Mouse (Mus musculus) intestine, postnatal 0 days (tissue): ENCODE results near the gene Zfp174. TPM values are rescaled to one million over a fixed set of nuclear protein-coding genes. Genes with fewer than 3 reads are reported as not detected.
"Not testable (repeated sequence)": the region's sequence is repeated elsewhere in the genome, so short reads cannot be mapped to it uniquely, and the experiment has no call there.

ENCODE experiments used
- ATAC-seq: fragments of 200-750 bp; cut with Nextera tagmentation; 2 replicates; pipeline ENCODE4 v1.8.0; 2017; ENCODE audit warnings: mild to moderate bottlenecking, moderate TSS enrichment, moderate library complexity
- H3K27ac ChIP-seq: fragments of 300-500 bp; sonication (generic); 2 replicates; pipeline ENCODE4 v1.5.1; 2014; ENCODE audit warnings: mild to moderate bottlenecking, low read depth, low read length, moderate library complexity
- H3K27me3 ChIP-seq: fragments of 300-500 bp; sonication (generic); replicated peaks from 2 replicates; pipeline ENCODE4 v1.6.1; 2014; ENCODE audit warnings: low read length, mixed read lengths; ENCODE audit not compliant: control insufficient read depth, insufficient read depth
- H3K36me3 ChIP-seq: fragments of 300-500 bp; sonication (generic); 2 replicates; pipeline ENCODE4 v1.6.1; 2014; ENCODE audit warnings: mild to moderate bottlenecking, moderate library complexity; ENCODE audit not compliant: control insufficient read depth, insufficient read depth
- H3K4me1 ChIP-seq: fragments of 300-500 bp; sonication (generic); replicated peaks from 2 replicates; pipeline ENCODE4 v1.6.1; 2014; ENCODE audit warnings: antibody characterized with exemption, low read length, mixed read lengths; ENCODE audit not compliant: control insufficient read depth, insufficient read depth
- H3K4me2 ChIP-seq: fragments of 300-500 bp; sonication (generic); replicated peaks from 2 replicates; pipeline ENCODE4 v1.6.1; 2014; ENCODE audit warnings: low read depth, mild to moderate bottlenecking, moderate library complexity
- H3K4me3 ChIP-seq: fragments of 300-500 bp; sonication (generic); 2 replicates; pipeline ENCODE4 v1.5.1; 2014; ENCODE audit warnings: low read depth, low read length
- H3K9ac ChIP-seq: fragments of 300-500 bp; sonication (generic); 2 replicates; pipeline ENCODE4 v1.6.1; 2014; ENCODE audit warnings: mild to moderate bottlenecking, low read depth, low read length
- H3K9me3 ChIP-seq: fragments of 300-500 bp; sonication (generic); 2 replicates; pipeline ENCODE4 v1.6.1; 2016; ENCODE audit warnings: mixed run types; ENCODE audit not compliant: control insufficient read depth
- CTCF ChIP-seq: sonication (generic); IDR thresholded peaks from 2 replicates; pipeline ENCODE4 v1.5.1; 2016; ENCODE audit warnings: low read depth, mild to moderate bottlenecking, control low read depth, antibody characterized with exemption, moderate library complexity
- WGBS: fragments of 180-500 bp; shearing (Covaris S2); extraction: QIAGEN DNeasy Blood & Tissue Kit; methylation state at CpG from one replicate; pipeline ENCODE4 v1.1.7; 2014; 5-methylcytosine and 5-hydroxymethylcytosine counted together
- polyA plus RNA-seq: library from polyadenylated mRNA; unstranded; fragments of >200 nt; fragmentation: Nextera tagmentation; extraction: Ambion mirVana; gene quantifications from 2 replicates; pipeline ENCODE4 v1.2.1, GENCODE M21; 2015

Zfp174 gene
- polyA plus RNA-seq, 1 experiment from 2014 or later: 0.44 TPM

DNA sequence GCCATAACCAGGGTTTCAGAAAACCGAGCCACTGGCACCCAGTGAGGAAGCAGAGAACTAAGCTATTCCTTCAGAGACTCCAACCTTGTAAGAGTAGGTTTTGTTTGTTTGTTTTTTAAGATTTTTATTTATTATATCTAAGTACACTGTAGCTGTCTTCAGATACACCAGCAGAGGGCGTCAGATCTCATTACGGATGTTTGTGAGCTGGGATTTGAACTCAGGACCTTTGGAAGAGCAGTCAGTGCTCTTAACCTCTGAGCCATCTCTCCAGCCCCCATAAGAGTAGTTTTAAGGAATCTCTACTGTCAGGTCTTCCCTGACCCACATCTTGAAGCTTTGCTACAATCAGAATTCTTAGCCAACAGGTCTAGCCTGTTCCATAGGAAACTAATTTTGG, 1.3 kb downstream of the Zfp174 start:
- no peaks in the 10 kb centered on the region for H3K9me3 ChIP-seq
- H3K4me1 ChIP-seq: no peaks in the 10 kb centered on the region
- H3K36me3 ChIP-seq: no peaks in the 10 kb centered on the region
- no peak for ATAC-seq
- 81% methylated on average over 3 of the region's 3 CpGs for WGBS
- H3K27ac ChIP-seq: no peak overlapping the region
- H3K4me2 ChIP-seq: no peak overlapping the region
- no peaks in the 10 kb centered on the region for H3K27me3 ChIP-seq
- H3K9ac ChIP-seq: no peak overlapping the region
- no peak overlapping the region for H3K4me3 ChIP-seq
- peak; percentile 37 for TF ChIP-seq CTCF

- ATAC-seq, H3K9ac ChIP-seq, H3K27me3 ChIP-seq, H3K4me1 ChIP-seq, H3K4me2 ChIP-seq, H3K4me3 ChIP-seq, H3K36me3 ChIP-seq, H3K9me3 ChIP-seq, H3K27ac ChIP-seq: not testable (repeated sequence)
- WGBS: 76% methylated on average over 13 of the region's 13 CpGs
Observed at GRCm38 (mm10) chr16:3851301-3851700, 4.2 kb downstream of the Zfp174 start.

GRCm38 (mm10) chr16:3852586-3852985, 5.5 kb downstream of the Zfp174 start:
- H3K36me3 ChIP-seq: no peaks in the 10 kb centered on the region
- ATAC-seq: no peak

DNA sequence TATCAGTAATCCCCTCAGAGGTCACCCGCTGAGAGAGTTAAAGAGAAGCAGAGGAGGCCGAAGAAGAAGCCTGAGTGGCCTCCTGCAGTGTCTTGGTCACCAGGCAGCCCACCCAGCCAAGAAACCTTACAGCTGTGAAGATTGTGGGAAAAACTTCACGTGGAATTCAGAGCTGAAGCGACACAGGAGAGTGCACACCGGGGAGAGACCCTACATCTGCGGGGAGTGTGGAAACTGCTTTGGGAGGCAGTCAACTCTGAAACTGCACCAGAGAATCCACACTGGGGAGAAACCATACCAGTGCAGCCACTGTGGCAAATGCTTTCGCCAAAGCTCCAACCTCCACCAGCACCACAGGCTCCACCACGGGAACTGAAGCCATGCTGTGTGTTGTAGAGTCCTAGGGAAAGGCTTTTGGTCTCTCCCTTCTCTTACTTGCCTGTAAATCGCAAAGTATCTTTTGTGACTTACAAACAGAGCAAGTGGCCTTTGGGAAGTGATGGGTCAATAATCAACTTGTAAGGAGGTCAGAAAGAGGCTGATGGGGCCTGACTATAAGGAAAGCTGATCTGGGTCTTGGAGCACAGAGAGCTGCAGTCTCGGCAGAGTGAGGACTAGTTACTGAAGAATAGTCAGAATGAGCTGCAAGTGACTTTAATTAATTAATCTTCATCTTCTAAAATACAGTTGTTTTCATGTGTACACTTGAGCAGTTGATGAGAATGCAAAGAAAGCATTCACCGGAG, 7.5 kb downstream of the Zfp174 start:
- no peak for ATAC-seq

More at GRCm38 (mm10) chr16:3852586-3852985, 5.5 kb downstream of the Zfp174 start:
- Histone ChIP-seq H3K9me3 (no peaks in the 10 kb centered on the region), H3K4me2 (no peak overlapping the region), H3K4me3 (no peak overlapping the region), H3K4me1 (no peaks in the 10 kb centered on the region), H3K27ac (no peak overlapping the region), H3K9ac (no peak overlapping the region), H3K27me3 (no peaks in the 10 kb centered on the region)
- TF ChIP-seq CTCF: no peak
- WGBS: 45% methylated on average over 12 of the region's 12 CpGs

DNA sequence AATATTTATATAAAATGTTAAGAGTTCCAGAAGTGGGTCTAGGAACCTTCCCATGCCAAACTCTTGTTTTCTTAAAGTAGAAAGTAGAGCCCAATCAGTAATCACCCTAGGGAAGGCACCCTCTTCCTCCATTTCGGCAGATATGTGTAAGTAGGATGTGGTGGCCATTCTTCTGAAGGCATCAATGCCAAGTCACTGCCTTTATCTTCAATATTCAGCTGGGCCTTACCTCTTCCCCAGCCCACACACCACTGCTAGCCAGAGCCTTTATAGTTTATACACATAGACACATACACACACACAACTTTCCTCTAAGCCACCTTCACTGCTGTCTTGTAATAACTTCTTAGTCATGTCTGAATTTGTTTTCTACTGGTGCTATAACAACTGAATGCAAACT, 8.7 kb downstream of the Zfp174 start:
- no peaks in the 10 kb centered on the region for H3K9me3 ChIP-seq
- peaks cover under 1% of the 10 kb centered on the region; the same call in 1 of the 2 replicates for H3K36me3 ChIP-seq
- no peak overlapping the region for H3K4me3 ChIP-seq
- H3K27ac ChIP-seq: no peak overlapping the region
- no peak overlapping the region for H3K4me2 ChIP-seq
- TF ChIP-seq CTCF: no peak
- WGBS: 71% methylated on average over 1 of the region's 1 CpGs
- no peaks in the 10 kb centered on the region for H3K27me3 ChIP-seq
- no peaks in the 10 kb centered on the region for H3K4me1 ChIP-seq
- H3K9ac ChIP-seq: no peak overlapping the region
- ATAC-seq: no peak

More for the DNA sequence above, 7.5 kb downstream of the Zfp174 start:
- H3K9me3 ChIP-seq: no peaks in the 10 kb centered on the region
- H3K4me2 ChIP-seq: no peak overlapping the region
- WGBS: 74% methylated on average over 11 of the region's 11 CpGs
- no peak overlapping the region for H3K4me3 ChIP-seq
- H3K9ac ChIP-seq: no peak overlapping the region
- no peaks in the 10 kb centered on the region for H3K4me1 ChIP-seq
- no peak for TF ChIP-seq CTCF
- H3K36me3 ChIP-seq: no peaks in the 10 kb centered on the region
- no peak overlapping the region for H3K27ac ChIP-seq
- no peaks in the 10 kb centered on the region for H3K27me3 ChIP-seq

DNA sequence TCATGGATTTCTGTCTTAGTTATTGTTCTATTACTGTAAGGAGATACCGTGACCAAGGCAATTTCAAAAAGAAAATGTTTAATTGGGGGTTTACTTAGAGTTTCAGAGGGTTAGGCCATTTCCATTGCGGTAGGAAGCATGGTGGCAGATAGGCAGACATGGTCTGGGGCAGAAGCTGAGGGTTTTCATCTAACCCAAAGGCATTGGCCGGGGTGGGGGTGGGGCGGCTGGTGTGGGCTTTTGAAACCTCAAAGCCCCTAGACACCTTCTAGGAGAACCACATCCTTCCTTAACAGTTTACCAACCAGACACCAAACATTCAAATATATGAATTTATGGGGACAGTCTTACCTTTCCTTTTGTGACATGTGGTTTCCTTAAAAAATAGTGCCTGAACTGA, 12.2 kb downstream of the Zfp174 start:
- Histone ChIP-seq H3K9me3 (no peaks in the 10 kb centered on the region), H3K27ac (no peak overlapping the region), H3K36me3 (peaks cover 14% of the 10 kb centered on the region), H3K9ac (no peak overlapping the region), H3K27me3 (no peaks in the 10 kb centered on the region), H3K4me1 (no peaks in the 10 kb centered on the region), H3K4me3 (no peak overlapping the region), H3K4me2 (no peak overlapping the region)
- ATAC-seq: no peak
- 94% methylated on average over 4 of the region's 4 CpGs for WGBS
- TF ChIP-seq CTCF: no peak
